Mouse (Mus musculus): Measurements from ENCODE around the gene Gm10320.

- TF ChIP-seq CTCF (IDR thresholded peaks at IDR 0.05; ENCODE audit: low read depth, low read length) (no peak), GATA1 (IDR thresholded peaks at IDR 0.05; ENCODE audit: borderline replicate concordance, low read length) (no peak), TAL1 (conservative IDR thresholded peaks at IDR 0.05; ENCODE audit: low read depth, low read length) (no peak)
These were observed 20.0 kb downstream of the Gm10320 start for GRCm38 (mm10) chr13:98471756-98472155.
